Mouse (Mus musculus) small intestine, adult 2 months (tissue): ENCODE data around the gene Znhit3. TPM values are rescaled to one million over a fixed set of nuclear protein-coding genes. Genes with fewer than 3 reads are reported as not detected.

Experiments used
- H3K27ac ChIP-seq: fragments of 200-500 bp; 2 replicates; pipeline ENCODE4 v1.5.1; 2012; ENCODE audit warnings: low read depth, low read length, control low read depth, inconsistent platforms; ENCODE audit not compliant: insufficient read depth
- H3K27me3 ChIP-seq: fragments of 200-500 bp; 2 replicates; pipeline ENCODE4 v1.6.1; 2012; ENCODE audit warnings: mild to moderate bottlenecking, moderate library complexity, low read length, inconsistent platforms; ENCODE audit not compliant: control insufficient read depth, insufficient read depth
- H3K36me3 ChIP-seq: fragments of 200-500 bp; 2 replicates; pipeline ENCODE4 v1.6.1; 2012; ENCODE audit warnings: mild to moderate bottlenecking, low read length, control low read depth, inconsistent platforms; ENCODE audit not compliant: control insufficient read depth, insufficient read depth
- H3K4me1 ChIP-seq: fragments of 200-500 bp; 2 replicates; pipeline ENCODE4 v1.6.1; 2012; ENCODE audit warnings: low read length, inconsistent platforms, mixed read lengths; ENCODE audit not compliant: control insufficient read depth, insufficient read depth, insufficient read length
- H3K4me3 ChIP-seq: fragments of 200-500 bp; 2 replicates; pipeline ENCODE4 v1.5.1; 2012; ENCODE audit warnings: low read depth, mild to moderate bottlenecking, control low read depth, inconsistent platforms, low read length, moderate library complexity
- CTCF ChIP-seq: fragments of 200-500 bp; IDR thresholded peaks from 2 replicates; pipeline ENCODE4 v1.5.1; 2012; ENCODE audit warnings: low read depth, mild to moderate bottlenecking, control low read depth, inconsistent platforms, low read length, moderate library complexity, mixed read lengths; ENCODE audit not compliant: insufficient replicate concordance, insufficient read length; ENCODE audit errors: extremely low read depth
- POLR2A ChIP-seq: fragments of 200-500 bp; IDR thresholded peaks from 2 replicates; pipeline ENCODE4 v1.6.1; 2012; ENCODE audit warnings: low read depth, mild to moderate bottlenecking, control low read depth, inconsistent platforms, low read length, moderate library complexity
- whole genome bisulfite sequencing: fragments of 180-500 bp; shearing (Covaris S2); methylation state at CpG from one replicate; pipeline ENCODE4 v1.1.7; 2018; 5-methylcytosine and 5-hydroxymethylcytosine counted together
- polyA plus RNA-seq: library from polyadenylated mRNA; depleted of rRNA; stranded (reverse); fragments of >200 nt; gene quantifications from 2 replicates; pipeline ENCODE4 v1.2.3, GENCODE M21; 2012

The Znhit3 gene
- polyA plus RNA-seq, 1 experiment = 4.3 TPM

GRCm38 (mm10) chr11:84947206-84947605 is 31.0 kb upstream of the Znhit3 start:
- 78% methylated on average over 6 of the region's 6 CpGs for WGBS
- no peaks in the 10 kb centered on the region for H3K36me3 ChIP-seq
- TF ChIP-seq POLR2A (no peak), CTCF (no peak)
- no peak overlapping the region for H3K27ac ChIP-seq
- H3K27me3 ChIP-seq = no peaks in the 10 kb centered on the region
- H3K4me1 ChIP-seq = peaks cover 36% of the 10 kb centered on the region
- H3K4me3 ChIP-seq = no peak overlapping the region

- Histone ChIP-seq H3K27ac (peak overlapping the region; percentile 46), H3K4me1 (peaks cover 32% of the 10 kb centered on the region), H3K36me3 (no peaks in the 10 kb centered on the region), H3K4me3 (no peak overlapping the region), H3K27me3 (no peaks in the 10 kb centered on the region)
- no peak for TF ChIP-seq POLR2A
- 17% methylated on average over 3 of the region's 3 CpGs for WGBS
These were observed 29.7 kb upstream of the Znhit3 start for GRCm38 (mm10) chr11:84945841-84946240.

- H3K4me3 ChIP-seq = no peak overlapping the region
- WGBS = 22% methylated on average over 12 of the region's 12 CpGs
- no peak overlapping the region for H3K27ac ChIP-seq
- TF ChIP-seq POLR2A (no peak), CTCF (no peak)
- peaks cover 32% of the 10 kb centered on the region for H3K4me1 ChIP-seq
- H3K27me3 ChIP-seq = no peaks in the 10 kb centered on the region
- H3K36me3 ChIP-seq = no peaks in the 10 kb centered on the region
These were observed 28.7 kb upstream of the Znhit3 start for GRCm38 (mm10) chr11:84944639-84945435.

GRCm38 (mm10) chr11:84943948-84944347 is 27.8 kb upstream of the Znhit3 start:
- H3K27ac ChIP-seq = no peak overlapping the region
- H3K36me3 ChIP-seq = no peaks in the 10 kb centered on the region
- H3K4me3 ChIP-seq = no peak overlapping the region
- TF ChIP-seq CTCF (peak; percentile 16; the same call in 1 of the 2 replicates), POLR2A (no peak)
- 2% methylated on average over 15 of the region's 15 CpGs for WGBS
- H3K4me1 ChIP-seq = peaks cover 26% of the 10 kb centered on the region
- no peaks in the 10 kb centered on the region for H3K27me3 ChIP-seq

GRCm38 (mm10) chr11:84940140-84940539 is 24.0 kb upstream of the Znhit3 start:
- H3K36me3 ChIP-seq = no peaks in the 10 kb centered on the region
- TF ChIP-seq POLR2A (no peak), CTCF (no peak)
- no peak overlapping the region for H3K27ac ChIP-seq
- H3K4me1 ChIP-seq = peaks cover 13% of the 10 kb centered on the region
- no peak overlapping the region for H3K4me3 ChIP-seq
- H3K27me3 ChIP-seq = no peaks in the 10 kb centered on the region
- 78% methylated on average over 10 of the region's 10 CpGs for WGBS

- Histone ChIP-seq H3K36me3 (no peaks in the 10 kb centered on the region), H3K27me3 (no peaks in the 10 kb centered on the region), H3K4me1 (peaks cover 15% of the 10 kb centered on the region), H3K4me3 (no peak overlapping the region), H3K27ac (no peak overlapping the region)
- TF ChIP-seq POLR2A (no peak), CTCF (no peak)
- 63% methylated on average over 8 of the region's 8 CpGs for WGBS
These were observed 23.4 kb upstream of the Znhit3 start for GRCm38 (mm10) chr11:84939508-84940053.

GRCm38 (mm10) chr11:84932261-84932660 is 16.1 kb upstream of the Znhit3 start:
- WGBS = 28% methylated on average over 6 of the region's 6 CpGs
- H3K27me3 ChIP-seq = no peaks in the 10 kb centered on the region
- no peak overlapping the region for H3K27ac ChIP-seq
- no peak for TF ChIP-seq POLR2A
- TF ChIP-seq CTCF = no peak
- H3K4me3 ChIP-seq = no peak overlapping the region
- peaks cover 18% of the 10 kb centered on the region; the same call in 1 of the 2 replicates for H3K4me1 ChIP-seq
- H3K36me3 ChIP-seq = no peaks in the 10 kb centered on the region

- Histone ChIP-seq H3K4me1 (peaks cover 4% of the 10 kb centered on the region; the same call in 1 of the 2 replicates), H3K27ac (no peak overlapping the region), H3K36me3 (no peaks in the 10 kb centered on the region), H3K4me3 (no peak overlapping the region), H3K27me3 (no peaks in the 10 kb centered on the region)
- TF ChIP-seq CTCF (no peak), POLR2A (no peak)
- 83% methylated on average over 8 of the region's 8 CpGs for WGBS
These were observed 4.8 kb upstream of the Znhit3 start for GRCm38 (mm10) chr11:84920981-84921380.
